Mouse (Mus musculus) heart, embryonic 15.5 days (tissue): ENCODE measurements around the gene Ift122. TPM values are rescaled to one million over a fixed set of nuclear protein-coding genes. Genes with fewer than 3 reads are reported as not detected.
"Not testable (repeated sequence)": the region's sequence is repeated elsewhere in the genome, so short reads cannot be mapped to it uniquely, and the experiment has no call there.

ENCODE experiments used
- ATAC-seq: fragments of 200-750 bp; cut with Nextera tagmentation; replicated peaks from 2 replicates; pipeline ENCODE4 v1.8.0; 2017; ENCODE audit warnings: low read depth, moderate TSS enrichment; ENCODE audit not compliant: insufficient number of reproducible peaks, insufficient read depth, low FRiP score
- H3K27ac ChIP-seq: fragments of 300-500 bp; sonication (generic); 2 replicates; pipeline ENCODE4 v1.5.1; 2015; ENCODE audit warnings: mild to moderate bottlenecking, inconsistent platforms
- H3K27me3 ChIP-seq: fragments of 300-500 bp; sonication (generic); 2 replicates; pipeline ENCODE4 v1.6.1; 2015; ENCODE audit warnings: inconsistent platforms
- H3K36me3 ChIP-seq: fragments of 300-500 bp; sonication (generic); 2 replicates; pipeline ENCODE4 v1.6.1; 2015; ENCODE audit warnings: mild to moderate bottlenecking, inconsistent platforms
- H3K4me1 ChIP-seq: fragments of 300-500 bp; sonication (generic); replicated peaks from 2 replicates; pipeline ENCODE4 v1.6.1; 2015; ENCODE audit warnings: inconsistent platforms
- H3K4me2 ChIP-seq: fragments of 300-500 bp; sonication (generic); 2 replicates; pipeline ENCODE4 v1.6.1; 2015; ENCODE audit warnings: inconsistent platforms, mild to moderate bottlenecking, moderate library complexity
- H3K4me3 ChIP-seq: fragments of 300-500 bp; sonication (generic); 2 replicates; pipeline ENCODE4 v1.5.1; 2015; ENCODE audit warnings: mild to moderate bottlenecking, inconsistent platforms
- H3K9ac ChIP-seq: fragments of 300-500 bp; sonication (generic); 2 replicates; pipeline ENCODE4 v1.6.1; 2015; ENCODE audit warnings: mild to moderate bottlenecking, inconsistent platforms
- H3K9me3 ChIP-seq: fragments of 300-500 bp; sonication (generic); replicated peaks from 2 replicates; pipeline ENCODE4 v1.6.1; 2016; ENCODE audit warnings: inconsistent platforms
- WGBS: fragments of 180-500 bp; shearing (Covaris S2); methylation state at CpG from one replicate; pipeline ENCODE4 v1.1.7; 2015; ENCODE audit warnings: mixed read lengths; 5-methylcytosine and 5-hydroxymethylcytosine counted together
- polyA plus RNA-seq: library from polyadenylated mRNA; unstranded; fragments of >200 nt; fragmentation: Nextera tagmentation; extraction: Ambion mirVana; gene quantifications from 2 replicates; pipeline ENCODE4 v1.2.1, GENCODE M21; 2015

Gene Ift122
- polyA plus RNA-seq, 1 experiment from 2014 or later: 18.4 TPM

GRCm38 (mm10) chr6:115852446-115853090 lies 702 bp upstream of the Ift122 start:
- peaks cover 37% of the 10 kb centered on the region for H3K4me1 ChIP-seq
- H3K9me3 ChIP-seq: no peaks in the 10 kb centered on the region
- peaks cover 4% of the 10 kb centered on the region; the same call in 1 of the 2 replicates for H3K36me3 ChIP-seq
- peak overlapping the region; percentile 58 for H3K4me3 ChIP-seq
- no peak for ATAC-seq
- no peaks in the 10 kb centered on the region for H3K27me3 ChIP-seq
- 5% methylated on average over 20 of the region's 20 CpGs for WGBS
- peak overlapping the region; percentile 82 for H3K27ac ChIP-seq
- H3K9ac ChIP-seq: peak overlapping the region; percentile 53
- H3K4me2 ChIP-seq: peak overlapping the region; percentile 81

GRCm38 (mm10) chr6:115853985-115854384 lies 715 bp downstream of the Ift122 start:
- Histone ChIP-seq H3K4me2 (peak overlapping the region; percentile 64), H3K27me3 (no peaks in the 10 kb centered on the region), H3K4me1 (peaks cover 31% of the 10 kb centered on the region), H3K36me3 (no peaks in the 10 kb centered on the region), H3K27ac (peak overlapping the region; percentile 83), H3K9me3 (no peaks in the 10 kb centered on the region), H3K9ac (peak overlapping the region; percentile 47), H3K4me3 (peak overlapping the region; percentile 58)
- ATAC-seq: no peak
- WGBS: 42% methylated on average over 7 of the region's 7 CpGs

- Histone ChIP-seq H3K27me3 (no peaks in the 10 kb centered on the region), H3K27ac (no peak overlapping the region), H3K4me2 (no peak overlapping the region), H3K9me3 (no peaks in the 10 kb centered on the region), H3K9ac (no peak overlapping the region), H3K4me3 (no peak overlapping the region), H3K4me1 (peaks cover 31% of the 10 kb centered on the region), H3K36me3 (no peaks in the 10 kb centered on the region)
- no peak for ATAC-seq
- 63% methylated on average over 2 of the region's 2 CpGs for WGBS
Observed at GRCm38 (mm10) chr6:115854432-115854831, 1.2 kb downstream of the Ift122 start.

DNA sequence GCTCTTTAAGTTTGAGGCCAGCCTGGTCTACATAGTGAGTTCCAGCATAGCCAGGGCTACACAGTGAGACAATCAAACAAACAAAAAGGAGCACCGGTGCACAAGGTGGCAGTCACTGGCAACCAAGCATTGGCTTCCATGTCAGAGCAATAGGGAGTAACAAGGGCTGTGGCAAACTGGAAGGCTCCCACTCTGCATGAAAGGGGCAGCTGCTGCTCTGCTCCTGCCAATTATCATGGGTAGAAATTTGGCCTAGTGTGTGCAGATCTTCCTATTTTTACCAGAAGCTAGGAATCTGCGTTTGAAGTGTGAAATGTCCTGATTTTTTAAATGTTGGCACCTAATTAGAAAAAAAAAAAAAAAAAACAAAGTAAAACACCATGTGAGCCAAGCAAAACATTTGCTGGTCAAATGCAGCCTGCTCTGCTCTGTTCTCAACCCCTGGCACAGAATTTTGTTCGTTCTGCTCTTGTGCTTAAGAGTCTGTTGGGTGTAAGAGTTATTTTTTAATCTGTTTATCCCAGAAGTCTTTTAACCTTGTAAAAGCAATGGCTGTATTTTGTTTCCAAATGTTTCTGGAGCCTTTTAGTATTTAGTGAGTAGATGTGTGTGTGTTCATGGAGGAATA lies 2.6 kb downstream of the Ift122 start:
- Histone ChIP-seq H3K4me2 (no peak overlapping the region), H3K27ac (peak overlapping the region; percentile 61), H3K4me3 (no peak overlapping the region), H3K4me1 (peaks cover 34% of the 10 kb centered on the region), H3K9me3 (no peaks in the 10 kb centered on the region), H3K36me3 (no peaks in the 10 kb centered on the region), H3K9ac (no peak overlapping the region), H3K27me3 (no peaks in the 10 kb centered on the region)
- no peak for ATAC-seq
- 67% methylated on average over 3 of the region's 3 CpGs for WGBS

- H3K4me3 ChIP-seq: no peak overlapping the region
- H3K27ac ChIP-seq: peak overlapping the region; percentile 61
- 54% methylated on average over 4 of the region's 4 CpGs for WGBS
- no peaks in the 10 kb centered on the region for H3K27me3 ChIP-seq
- H3K36me3 ChIP-seq: no peaks in the 10 kb centered on the region
- no peak overlapping the region for H3K4me2 ChIP-seq
- ATAC-seq: no peak
- H3K4me1 ChIP-seq: peaks cover 34% of the 10 kb centered on the region
- H3K9ac ChIP-seq: no peak overlapping the region
- no peaks in the 10 kb centered on the region for H3K9me3 ChIP-seq
Observed at GRCm38 (mm10) chr6:115856361-115856745, 3.1 kb downstream of the Ift122 start.

- Histone ChIP-seq H3K9ac (no peak overlapping the region), H3K36me3 (no peaks in the 10 kb centered on the region), H3K9me3 (no peaks in the 10 kb centered on the region), H3K4me3 (no peak overlapping the region), H3K4me1 (peaks cover 39% of the 10 kb centered on the region), H3K27ac (0 out of 2 replicates have a peak overlapping the region, but pooled peaks have one; percentile 5), H3K27me3 (no peaks in the 10 kb centered on the region), H3K4me2 (no peak overlapping the region)
- 57% methylated on average over 4 of the region's 4 CpGs for WGBS
- no peak for ATAC-seq
Observed at GRCm38 (mm10) chr6:115859258-115859657, 6.0 kb downstream of the Ift122 start.

DNA sequence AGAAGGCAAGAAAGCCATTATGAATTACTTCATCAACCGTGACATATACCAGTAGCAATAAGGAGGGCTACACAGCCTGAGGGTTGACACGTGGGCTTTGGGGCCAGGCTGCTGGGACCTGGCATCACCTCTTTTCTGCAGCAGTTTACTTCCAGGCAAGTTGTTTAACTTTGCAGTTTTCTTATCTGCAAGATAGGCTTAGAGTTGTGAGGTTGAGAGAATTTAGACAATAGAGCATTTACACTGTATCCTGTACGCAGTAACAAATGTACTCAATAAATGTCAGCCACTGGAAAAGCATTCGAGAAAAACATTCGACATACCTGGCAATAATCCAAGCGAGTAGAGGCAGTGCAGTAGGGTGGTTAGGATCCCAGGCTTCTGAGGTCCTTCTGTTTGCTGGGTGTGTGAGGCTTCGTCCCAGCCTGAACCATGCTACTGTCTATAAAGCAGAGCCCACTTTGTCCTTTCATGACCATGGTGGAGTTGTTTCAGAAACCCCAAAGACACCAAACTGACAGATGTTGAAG lies 6.8 kb downstream of the Ift122 start:
- H3K4me1 ChIP-seq: peaks cover 40% of the 10 kb centered on the region
- 52% methylated on average over 7 of the region's 7 CpGs for WGBS
- no peak for ATAC-seq

DNA sequence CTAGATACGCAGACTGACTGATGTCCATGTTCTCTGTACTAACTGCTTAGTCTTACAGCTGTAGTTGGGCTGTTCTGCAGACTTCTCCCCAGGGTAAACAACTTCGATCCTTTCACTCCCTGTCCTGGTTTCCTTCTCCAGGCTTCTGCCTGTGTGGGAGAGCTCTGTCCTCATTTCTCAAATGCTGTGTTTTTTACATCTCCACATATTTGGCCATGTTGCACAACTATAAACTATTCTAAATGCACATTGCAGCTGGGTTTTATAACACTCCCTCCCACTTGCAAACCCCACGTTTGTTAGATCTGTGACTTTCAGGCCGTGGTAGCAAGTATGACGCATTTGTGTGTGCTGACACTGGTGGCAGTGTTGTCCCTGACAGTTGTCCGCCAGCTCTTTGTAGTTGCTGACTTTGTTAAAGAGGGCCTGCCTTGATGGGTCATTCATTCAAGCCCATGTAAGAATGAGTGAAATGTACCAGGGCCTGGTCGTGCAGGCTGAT lies 10.1 kb downstream of the Ift122 start:
- peaks cover 24% of the 10 kb centered on the region for H3K4me1 ChIP-seq
- peak overlapping the region; percentile 48 for H3K27ac ChIP-seq
- no peaks in the 10 kb centered on the region for H3K27me3 ChIP-seq
- no peaks in the 10 kb centered on the region for H3K9me3 ChIP-seq
- H3K9ac ChIP-seq: no peak overlapping the region
- H3K4me3 ChIP-seq: no peak overlapping the region
- no peaks in the 10 kb centered on the region for H3K36me3 ChIP-seq
- 45% methylated on average over 7 of the region's 7 CpGs for WGBS
- ATAC-seq: no peak
- no peak overlapping the region for H3K4me2 ChIP-seq

More for the DNA sequence above, 6.8 kb downstream of the Ift122 start:
- no peak overlapping the region for H3K9ac ChIP-seq
- no peaks in the 10 kb centered on the region for H3K36me3 ChIP-seq
- no peaks in the 10 kb centered on the region for H3K9me3 ChIP-seq
- no peak overlapping the region for H3K4me2 ChIP-seq
- H3K27ac ChIP-seq: no peak overlapping the region
- no peak overlapping the region for H3K4me3 ChIP-seq
- H3K27me3 ChIP-seq: no peaks in the 10 kb centered on the region

GRCm38 (mm10) chr6:115865246-115865645 lies 12.0 kb downstream of the Ift122 start:
- no peak overlapping the region for H3K9ac ChIP-seq
- ATAC-seq: no peak
- 94% methylated on average over 4 of the region's 4 CpGs for WGBS

DNA sequence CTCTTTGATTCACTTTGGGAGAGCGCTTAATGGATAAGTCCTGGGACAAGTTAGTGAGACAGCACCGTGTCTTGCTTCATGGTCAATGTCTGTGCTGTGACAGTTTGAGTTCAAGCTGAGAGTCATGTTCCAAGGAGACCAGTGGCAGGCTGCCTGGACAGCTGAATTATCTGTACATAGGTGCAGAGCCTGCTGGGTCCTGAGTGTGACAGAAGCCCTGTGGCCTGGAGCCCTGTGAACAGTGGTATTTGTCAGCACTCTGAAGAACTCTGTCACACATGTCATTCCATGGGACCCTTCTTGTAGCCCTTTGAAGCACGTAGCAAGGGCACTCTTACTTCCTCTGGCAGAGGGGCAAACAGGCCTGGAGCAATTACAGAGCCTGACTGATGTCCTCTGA lies 13.9 kb downstream of the Ift122 start:
- H3K4me1 ChIP-seq: peaks cover 21% of the 10 kb centered on the region
- WGBS: no CpG with 5 or more reads among the region's 3 CpGs
- ATAC-seq: peak; percentile 55
- not testable (repeated sequence) for H3K4me3 ChIP-seq, H3K9me3 ChIP-seq, H3K9ac ChIP-seq, H3K27me3 ChIP-seq, H3K4me2 ChIP-seq, H3K27ac ChIP-seq, H3K36me3 ChIP-seq

More at GRCm38 (mm10) chr6:115865246-115865645, 12.0 kb downstream of the Ift122 start:
- H3K4me2 ChIP-seq: no peak overlapping the region
- no peak overlapping the region for H3K27ac ChIP-seq
- no peaks in the 10 kb centered on the region for H3K9me3 ChIP-seq
- H3K4me1 ChIP-seq: peaks cover 22% of the 10 kb centered on the region
- no peak overlapping the region for H3K4me3 ChIP-seq
- no peaks in the 10 kb centered on the region for H3K27me3 ChIP-seq
- H3K36me3 ChIP-seq: no peaks in the 10 kb centered on the region

- no CpG with 5 or more reads among the region's 3 CpGs for WGBS
- H3K4me1 ChIP-seq, H3K4me3 ChIP-seq, H3K4me2 ChIP-seq, H3K27me3 ChIP-seq, H3K9me3 ChIP-seq, H3K9ac ChIP-seq, H3K36me3 ChIP-seq, H3K27ac ChIP-seq: not testable (repeated sequence)
- peak; percentile 71 for ATAC-seq
Observed at GRCm38 (mm10) chr6:115871318-115871717, 18.0 kb downstream of the Ift122 start.
